Mouse (Mus musculus) hindbrain, postnatal 0 days (tissue): Measurements from ENCODE around the gene Fbn1. TPM values are rescaled to one million over a fixed set of nuclear protein-coding genes. Genes with fewer than 3 reads are reported as not detected.

ENCODE experiments used
- ATAC-seq: fragments of 200-750 bp; cut with Nextera tagmentation; 2 replicates; pipeline ENCODE4 v1.8.0; 2017; ENCODE audit warnings: mild to moderate bottlenecking, moderate TSS enrichment, moderate library complexity
- DNase-seq: peaks from one replicate; pipeline ENCODE4 v3.0.0-alpha.2; 2015; ENCODE audit warnings: low spot score
- H3K27ac ChIP-seq: fragments of 300-500 bp; sonication (generic); 2 replicates; pipeline ENCODE4 v1.5.1; 2014; ENCODE audit warnings: mild to moderate bottlenecking
- H3K27me3 ChIP-seq: fragments of 300-500 bp; sonication (generic); 2 replicates; pipeline ENCODE4 v1.6.1; 2014; ENCODE audit warnings: low read length, mixed read lengths; ENCODE audit not compliant: insufficient read depth
- H3K36me3 ChIP-seq: fragments of 300-500 bp; sonication (generic); 2 replicates; pipeline ENCODE4 v1.6.1; 2014; ENCODE audit warnings: low read length, mixed read lengths; ENCODE audit not compliant: insufficient read depth
- H3K4me1 ChIP-seq: fragments of 300-500 bp; sonication (generic); 2 replicates; pipeline ENCODE4 v1.6.1; 2014; ENCODE audit warnings: antibody characterized with exemption, low read length, mixed read lengths; ENCODE audit not compliant: insufficient read depth
- H3K4me2 ChIP-seq: fragments of 300-500 bp; sonication (generic); 2 replicates; pipeline ENCODE4 v1.6.1; 2014; ENCODE audit warnings: low read depth, mild to moderate bottlenecking, low read length, moderate library complexity, mixed read lengths
- H3K4me3 ChIP-seq: fragments of 300-500 bp; sonication (generic); 2 replicates; pipeline ENCODE4 v1.5.1; 2014; ENCODE audit warnings: low read length
- H3K9ac ChIP-seq: fragments of 300-500 bp; sonication (generic); replicated peaks from 2 replicates; pipeline ENCODE4 v1.6.1; 2014; ENCODE audit warnings: mild to moderate bottlenecking, low read length, moderate library complexity, mixed read lengths
- H3K9me3 ChIP-seq: fragments of 300-500 bp; sonication (generic); 2 replicates; pipeline ENCODE4 v1.6.1; 2016; ENCODE audit warnings: low read length, mixed read lengths
- CTCF ChIP-seq: IDR thresholded peaks from 2 replicates; pipeline ENCODE4 v1.5.1; 2016; ENCODE audit warnings: antibody characterized with exemption, control low read depth, low read depth
- WGBS: fragments of 180-500 bp; shearing (Covaris S2); extraction: QIAGEN DNeasy Blood & Tissue Kit; methylation state at CpG from one replicate; pipeline ENCODE4 v1.1.7; 2014; 5-methylcytosine and 5-hydroxymethylcytosine counted together
- polyA plus RNA-seq: library from polyadenylated mRNA; unstranded; fragments of >200 nt; fragmentation: Nextera tagmentation; extraction: Ambion mirVana; gene quantifications from 2 replicates; pipeline ENCODE4 v1.2.1, GENCODE M21; 2015
- total RNA-seq: library from RNA; depleted of rRNA; stranded (reverse); fragments of >200 nt; gene quantifications from 2 replicates; pipeline ENCODE4 v1.2.3, GENCODE M21; 2014

The Fbn1 gene
- total and polyA plus RNA-seq, 2 experiments from 2014 or later, result 2.3 to 16.6 TPM

DNA sequence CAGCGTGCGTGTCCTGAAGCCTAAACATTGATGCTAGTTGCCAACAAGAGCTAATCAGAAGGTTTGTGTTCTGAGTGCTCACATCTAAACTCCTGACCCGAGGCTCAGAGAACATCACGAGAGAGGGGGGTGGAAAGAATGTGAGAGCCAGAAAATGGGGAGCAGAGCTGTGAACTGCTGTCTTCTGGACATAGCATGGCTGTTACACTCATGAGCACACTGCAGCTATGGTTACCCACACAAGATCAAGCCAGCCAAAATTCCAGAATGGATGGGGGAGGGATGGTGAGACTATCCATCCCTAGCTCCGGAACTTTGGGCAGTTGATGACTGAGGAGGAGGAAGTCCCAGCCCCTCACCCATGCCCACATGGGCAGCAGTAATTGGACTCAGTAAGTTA lies 27.7 kb downstream of the Fbn1 start:
- ATAC-seq (no peak), DNase-seq (no peak)
- Histone ChIP-seq H3K4me2 (no peak overlapping the region), H3K9me3 (no peaks in the 10 kb centered on the region), H3K9ac (no peak overlapping the region), H3K27ac (no peak overlapping the region), H3K27me3 (no peaks in the 10 kb centered on the region), H3K36me3 (no peaks in the 10 kb centered on the region), H3K4me1 (no peaks in the 10 kb centered on the region), H3K4me3 (no peak overlapping the region)
- TF ChIP-seq CTCF, result no peak
- WGBS, result 76% methylated on average over 5 of the region's 5 CpGs

DNA sequence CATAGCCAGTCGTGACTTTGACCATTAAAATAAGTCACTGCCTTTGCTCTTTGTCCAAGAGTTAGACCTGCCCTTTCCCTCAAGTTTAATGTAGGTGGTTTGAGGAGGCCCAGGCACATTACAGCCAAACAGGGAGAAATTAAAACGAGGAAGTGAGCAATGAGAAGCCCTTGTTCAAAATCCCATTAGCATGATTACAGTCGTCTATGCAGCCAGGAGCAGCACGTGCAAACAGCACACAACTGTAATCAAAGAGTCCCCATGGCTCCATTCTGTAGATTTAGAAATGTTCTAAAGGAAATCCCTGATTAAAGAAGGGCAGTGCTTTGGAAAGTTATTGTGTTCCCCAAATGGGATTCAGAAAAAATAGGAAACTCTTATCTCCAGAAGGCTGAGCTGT lies 29.1 kb downstream of the Fbn1 start:
- no peaks in the 10 kb centered on the region for H3K36me3 ChIP-seq
- ATAC-seq (no peak), DNase-seq (no peak)
- H3K9me3 ChIP-seq, result no peaks in the 10 kb centered on the region
- no peaks in the 10 kb centered on the region for H3K4me1 ChIP-seq
- no peak overlapping the region for H3K9ac ChIP-seq
- no peak overlapping the region for H3K4me2 ChIP-seq
- no peak overlapping the region for H3K27ac ChIP-seq
- WGBS, result 57% methylated on average over 4 of the region's 4 CpGs
- no peaks in the 10 kb centered on the region for H3K27me3 ChIP-seq
- H3K4me3 ChIP-seq, result no peak overlapping the region
- TF ChIP-seq CTCF, result no peak

DNA sequence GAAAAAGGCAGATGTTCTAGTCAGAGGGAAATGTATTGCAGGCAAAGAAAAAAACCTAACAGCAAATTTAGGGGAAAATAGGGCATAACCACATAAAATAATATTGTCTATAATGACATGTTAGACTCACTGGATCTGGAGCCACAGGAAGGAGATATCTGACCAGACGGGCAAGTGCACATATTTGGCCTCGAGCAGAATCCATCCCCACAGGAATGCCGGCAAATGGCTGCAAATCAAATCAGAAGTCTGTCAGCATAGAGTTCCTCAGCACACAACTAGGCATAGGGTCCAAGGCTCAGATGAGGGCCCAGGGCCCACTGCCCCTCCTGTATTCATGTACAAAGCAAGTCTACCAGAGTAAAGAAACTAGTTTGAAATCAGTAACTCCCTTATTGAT lies 30.4 kb downstream of the Fbn1 start:
- no peak for DNase-seq

DNA sequence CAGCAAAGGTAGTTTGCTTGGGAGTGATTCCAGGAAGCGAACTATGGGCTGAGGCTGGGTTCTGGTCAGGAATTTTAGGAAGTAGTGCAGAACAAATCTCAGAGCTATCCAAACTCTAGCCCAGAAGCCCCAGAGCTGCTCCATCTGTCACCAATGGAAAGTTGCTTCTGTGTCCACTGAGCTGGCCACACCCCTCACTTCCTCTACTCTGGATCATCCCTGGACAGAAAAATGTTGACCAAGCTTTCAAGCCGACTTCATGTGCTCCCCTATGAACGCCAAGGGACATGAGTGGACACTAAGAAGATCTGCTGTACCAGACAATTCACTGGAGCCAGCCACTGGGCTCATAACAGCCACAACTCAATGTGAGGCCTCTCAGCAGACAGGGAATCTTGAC lies 31.6 kb downstream of the Fbn1 start:
- ATAC-seq (no peak), DNase-seq (no peak)
- no peak for TF ChIP-seq CTCF
- Histone ChIP-seq H3K27ac (no peak overlapping the region), H3K36me3 (no peaks in the 10 kb centered on the region), H3K9ac (no peak overlapping the region), H3K27me3 (no peaks in the 10 kb centered on the region), H3K4me1 (no peaks in the 10 kb centered on the region), H3K4me3 (no peak overlapping the region), H3K4me2 (no peak overlapping the region), H3K9me3 (no peaks in the 10 kb centered on the region)
- WGBS, result 86% methylated on average over 3 of the region's 3 CpGs

More for the DNA sequence above, 30.4 kb downstream of the Fbn1 start:
- Histone ChIP-seq H3K27ac (no peak overlapping the region), H3K4me3 (no peak overlapping the region), H3K36me3 (no peaks in the 10 kb centered on the region), H3K4me2 (no peak overlapping the region), H3K9ac (no peak overlapping the region), H3K27me3 (no peaks in the 10 kb centered on the region), H3K9me3 (no peaks in the 10 kb centered on the region), H3K4me1 (no peaks in the 10 kb centered on the region)
- TF ChIP-seq CTCF, result no peak
- WGBS, result 76% methylated on average over 3 of the region's 3 CpGs
- ATAC-seq, result no peak

DNA sequence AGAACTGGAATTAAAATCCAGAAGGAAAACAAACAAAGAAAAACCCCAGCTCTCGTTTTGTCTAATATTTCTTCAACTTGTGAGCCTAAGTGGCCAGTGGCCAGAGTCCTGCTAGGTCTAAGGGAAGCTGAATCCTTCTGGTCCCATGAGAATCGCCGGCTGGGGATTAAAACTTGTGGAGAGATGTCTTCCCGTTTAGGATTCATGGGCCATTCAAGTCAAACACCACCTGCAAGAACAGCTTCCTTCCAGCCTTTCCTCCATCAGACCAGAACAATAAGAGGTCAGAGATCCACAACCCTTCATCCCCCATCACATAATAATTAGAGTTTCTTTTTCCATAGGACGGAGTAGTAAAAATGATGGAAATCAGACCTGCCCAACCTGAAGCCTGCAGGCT lies 33.1 kb downstream of the Fbn1 start:
- no peak overlapping the region for H3K4me2 ChIP-seq
- ATAC-seq, result no peak
- no peaks in the 10 kb centered on the region for H3K36me3 ChIP-seq
- WGBS, result 83% methylated on average over 5 of the region's 5 CpGs
- no peak for TF ChIP-seq CTCF
- no peaks in the 10 kb centered on the region for H3K4me1 ChIP-seq
- H3K9me3 ChIP-seq, result no peaks in the 10 kb centered on the region
- H3K9ac ChIP-seq, result no peak overlapping the region
- no peaks in the 10 kb centered on the region for H3K27me3 ChIP-seq
- DNase-seq, result no peak
- no peak overlapping the region for H3K27ac ChIP-seq
- no peak overlapping the region for H3K4me3 ChIP-seq

DNA sequence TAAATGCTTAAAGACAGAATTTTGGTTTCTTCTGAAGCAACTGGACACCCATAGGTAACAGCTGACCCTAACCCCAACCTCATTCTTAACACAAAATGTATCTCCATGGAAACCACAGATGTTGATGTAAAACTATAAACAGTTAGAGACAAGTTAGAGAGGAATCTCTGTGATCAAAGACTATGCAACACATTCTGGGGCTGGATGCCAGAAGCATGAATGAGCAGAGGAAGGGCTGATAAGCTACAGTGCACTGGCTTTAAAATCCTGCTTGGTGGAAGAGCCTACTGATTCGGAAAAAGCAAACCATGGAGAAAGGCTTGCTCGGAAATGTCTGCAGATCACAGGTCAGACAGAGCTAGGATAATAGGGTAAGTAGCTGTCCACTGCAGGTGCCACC lies 34.6 kb downstream of the Fbn1 start:
- no peaks in the 10 kb centered on the region for H3K36me3 ChIP-seq
- no peaks in the 10 kb centered on the region for H3K27me3 ChIP-seq
- ATAC-seq (no peak), DNase-seq (no peak)
- H3K4me2 ChIP-seq, result no peak overlapping the region
- no peaks in the 10 kb centered on the region for H3K4me1 ChIP-seq
- no peak overlapping the region for H3K27ac ChIP-seq
- TF ChIP-seq CTCF, result no peak
- WGBS, result 80% methylated on average over 2 of the region's 2 CpGs
- H3K9ac ChIP-seq, result no peak overlapping the region
- no peaks in the 10 kb centered on the region for H3K9me3 ChIP-seq
- H3K4me3 ChIP-seq, result no peak overlapping the region

DNA sequence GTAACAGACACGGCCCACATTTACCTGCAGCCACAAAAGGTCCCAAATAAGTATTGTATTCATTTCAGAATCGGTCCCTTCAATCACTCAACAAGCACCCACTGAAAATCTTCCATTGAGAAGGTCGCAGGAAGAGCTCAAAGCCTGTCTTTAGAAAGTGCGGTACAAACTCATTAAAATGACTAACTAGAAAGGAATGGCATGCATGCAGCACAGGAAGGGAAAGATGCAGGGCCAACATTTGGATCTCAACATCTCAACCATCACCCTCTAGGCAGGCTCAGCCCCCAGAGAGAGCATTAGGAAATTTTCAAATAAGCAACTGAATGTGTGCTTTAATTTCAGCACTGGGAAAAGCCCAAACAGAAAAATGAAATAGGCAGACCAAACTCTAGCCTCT lies 36.1 kb downstream of the Fbn1 start:
- H3K4me2 ChIP-seq, result no peak overlapping the region
- ATAC-seq (no peak), DNase-seq (no peak)
- WGBS, result 95% methylated on average over 4 of the region's 4 CpGs
- no peak overlapping the region for H3K27ac ChIP-seq
- H3K9me3 ChIP-seq, result no peaks in the 10 kb centered on the region
- H3K27me3 ChIP-seq, result no peaks in the 10 kb centered on the region
- H3K4me3 ChIP-seq, result no peak overlapping the region
- no peaks in the 10 kb centered on the region for H3K4me1 ChIP-seq
- H3K9ac ChIP-seq, result no peak overlapping the region
- H3K36me3 ChIP-seq, result no peaks in the 10 kb centered on the region
- no peak for TF ChIP-seq CTCF
